Mouse (Mus musculus): Measurements from ENCODE around the gene Trio. TPM values are rescaled to one million over a fixed set of nuclear protein-coding genes. Genes with fewer than 3 reads are reported as not detected.

Trio gene
- polyA plus RNA-seq, 1 experiment from 2014 or later, result 14.0 TPM

- Histone ChIP-seq H3K4me2 (no peak overlapping the region), H3K9me3 (ENCODE audit: control insufficient read depth, low read length) (no peaks in the 10 kb centered on the region), H3K4me3 (ENCODE audit: low read depth, low read length) (no peak overlapping the region), H3K4me1 (replicated peaks; ENCODE audit: control insufficient read depth, insufficient read depth, low read length) (peaks cover 2% of the 10 kb centered on the region; the same call in 1 of the 2 replicates), H3K27me3 (replicated peaks; ENCODE audit: control insufficient read depth, insufficient read depth, low read length) (no peaks in the 10 kb centered on the region), H3K27ac (ENCODE audit: low read depth, low read length) (no peak overlapping the region), H3K9ac (ENCODE audit: low read depth, low read length) (no peak overlapping the region), H3K36me3 (ENCODE audit: control insufficient read depth, insufficient read depth, low read length) (no peaks in the 10 kb centered on the region)
- 88% methylated on average over 5 of the region's 5 CpGs for WGBS
- ATAC-seq (replicated peaks; ENCODE audit: low FRiP score) (no peak), DNase-seq (ENCODE audit: low spot score) (no peak)
Measured at GRCm38 (mm10) chr15:27697632-27698031, 328.0 kb downstream of the Trio start.

- Histone ChIP-seq H3K36me3 (ENCODE audit: control insufficient read depth, insufficient read depth, low read length) (no peaks in the 10 kb centered on the region), H3K27me3 (replicated peaks; ENCODE audit: control insufficient read depth, insufficient read depth, low read length) (no peaks in the 10 kb centered on the region), H3K4me1 (replicated peaks; ENCODE audit: control insufficient read depth, insufficient read depth, low read length) (no peaks in the 10 kb centered on the region), H3K4me2 (no peak overlapping the region), H3K4me3 (ENCODE audit: low read depth, low read length) (no peak overlapping the region), H3K27ac (ENCODE audit: low read depth, low read length) (no peak overlapping the region), H3K9me3 (ENCODE audit: control insufficient read depth, low read length) (no peaks in the 10 kb centered on the region), H3K9ac (ENCODE audit: low read depth, low read length) (no peak overlapping the region)
- DNase-seq (ENCODE audit: low spot score) (no peak), ATAC-seq (replicated peaks; ENCODE audit: low FRiP score) (no peak)
- 67% methylated on average over 10 of the region's 10 CpGs for WGBS
Measured at GRCm38 (mm10) chr15:27693235-27693634, 332.4 kb downstream of the Trio start.

- no peaks in the 10 kb centered on the region for H3K36me3 ChIP-seq (ENCODE audit: control insufficient read depth, insufficient read depth, low read length)
- no peaks in the 10 kb centered on the region for H3K4me1 ChIP-seq (replicated peaks; ENCODE audit: control insufficient read depth, insufficient read depth, low read length)
- no peak for DNase-seq (ENCODE audit: low spot score)
- no peaks in the 10 kb centered on the region for H3K27me3 ChIP-seq (replicated peaks; ENCODE audit: control insufficient read depth, insufficient read depth, low read length)
- H3K4me3 ChIP-seq (ENCODE audit: low read depth, low read length), result no peak overlapping the region
- no peaks in the 10 kb centered on the region for H3K9me3 ChIP-seq (ENCODE audit: control insufficient read depth, low read length)
- H3K9ac ChIP-seq (ENCODE audit: low read depth, low read length), result no peak overlapping the region
- 84% methylated on average over 7 of the region's 7 CpGs for WGBS
- H3K27ac ChIP-seq (ENCODE audit: low read depth, low read length), result no peak overlapping the region
- H3K4me2 ChIP-seq, result no peak overlapping the region
- ATAC-seq (replicated peaks; ENCODE audit: low FRiP score), result no peak
Measured at GRCm38 (mm10) chr15:27692161-27692560, 333.5 kb downstream of the Trio start.

GRCm38 (mm10) chr15:27691213-27691612 is 334.4 kb downstream of the Trio start:
- 84% methylated on average over 7 of the region's 7 CpGs for WGBS

GRCm38 (mm10) chr15:27688041-27688651 is 337.5 kb downstream of the Trio start:
- WGBS, result 49% methylated on average over 9 of the region's 9 CpGs
- no peak overlapping the region for H3K9ac ChIP-seq (ENCODE audit: low read depth, low read length)
- H3K4me2 ChIP-seq, result no peak overlapping the region

More at GRCm38 (mm10) chr15:27691213-27691612, 334.4 kb downstream of the Trio start:
- no peak for DNase-seq (ENCODE audit: low spot score)
- Histone ChIP-seq H3K4me3 (ENCODE audit: low read depth, low read length) (no peak overlapping the region), H3K36me3 (ENCODE audit: control insufficient read depth, insufficient read depth, low read length) (no peaks in the 10 kb centered on the region), H3K4me1 (replicated peaks; ENCODE audit: control insufficient read depth, insufficient read depth, low read length) (no peaks in the 10 kb centered on the region), H3K9ac (ENCODE audit: low read depth, low read length) (no peak overlapping the region), H3K27me3 (replicated peaks; ENCODE audit: control insufficient read depth, insufficient read depth, low read length) (no peaks in the 10 kb centered on the region), H3K9me3 (ENCODE audit: control insufficient read depth, low read length) (no peaks in the 10 kb centered on the region), H3K4me2 (no peak overlapping the region), H3K27ac (ENCODE audit: low read depth, low read length) (no peak overlapping the region)
- ATAC-seq (replicated peaks; ENCODE audit: low FRiP score), result no peak

GRCm38 (mm10) chr15:27684813-27685212 is 340.8 kb downstream of the Trio start:
- ATAC-seq (replicated peaks; ENCODE audit: low FRiP score) (no peak), DNase-seq (ENCODE audit: low spot score) (no peak)
- Histone ChIP-seq H3K9me3 (ENCODE audit: control insufficient read depth, low read length) (no peaks in the 10 kb centered on the region), H3K4me3 (ENCODE audit: low read depth, low read length) (no peak overlapping the region), H3K4me1 (replicated peaks; ENCODE audit: control insufficient read depth, insufficient read depth, low read length) (peaks cover 8% of the 10 kb centered on the region; the same call in 1 of the 2 replicates), H3K27ac (ENCODE audit: low read depth, low read length) (no peak overlapping the region), H3K27me3 (replicated peaks; ENCODE audit: control insufficient read depth, insufficient read depth, low read length) (0 out of 2 replicates have a peak, but pooled peaks cover 2% of the 10 kb centered on the region), H3K9ac (ENCODE audit: low read depth, low read length) (no peak overlapping the region), H3K4me2 (no peak overlapping the region), H3K36me3 (ENCODE audit: control insufficient read depth, insufficient read depth, low read length) (no peaks in the 10 kb centered on the region)
- WGBS, result 84% methylated on average over 7 of the region's 7 CpGs

More at GRCm38 (mm10) chr15:27688041-27688651, 337.5 kb downstream of the Trio start:
- ATAC-seq (replicated peaks; ENCODE audit: low FRiP score) (no peak), DNase-seq (ENCODE audit: low spot score) (no peak)
- H3K36me3 ChIP-seq (ENCODE audit: control insufficient read depth, insufficient read depth, low read length), result no peaks in the 10 kb centered on the region
- no peaks in the 10 kb centered on the region for H3K27me3 ChIP-seq (replicated peaks; ENCODE audit: control insufficient read depth, insufficient read depth, low read length)
- no peak overlapping the region for H3K27ac ChIP-seq (ENCODE audit: low read depth, low read length)
- H3K4me1 ChIP-seq (replicated peaks; ENCODE audit: control insufficient read depth, insufficient read depth, low read length), result no peaks in the 10 kb centered on the region
- H3K4me3 ChIP-seq (ENCODE audit: low read depth, low read length), result no peak overlapping the region
- no peaks in the 10 kb centered on the region for H3K9me3 ChIP-seq (ENCODE audit: control insufficient read depth, low read length)

GRCm38 (mm10) chr15:27683206-27683605 is 342.4 kb downstream of the Trio start:
- Histone ChIP-seq H3K27me3 (replicated peaks; ENCODE audit: control insufficient read depth, insufficient read depth, low read length) (0 out of 2 replicates have a peak, but pooled peaks cover 2% of the 10 kb centered on the region), H3K9me3 (ENCODE audit: control insufficient read depth, low read length) (no peaks in the 10 kb centered on the region), H3K4me3 (ENCODE audit: low read depth, low read length) (no peak overlapping the region), H3K36me3 (ENCODE audit: control insufficient read depth, insufficient read depth, low read length) (no peaks in the 10 kb centered on the region), H3K4me2 (no peak overlapping the region), H3K4me1 (replicated peaks; ENCODE audit: control insufficient read depth, insufficient read depth, low read length) (peaks cover 8% of the 10 kb centered on the region; the same call in 1 of the 2 replicates), H3K27ac (ENCODE audit: low read depth, low read length) (no peak overlapping the region), H3K9ac (ENCODE audit: low read depth, low read length) (no peak overlapping the region)
- WGBS, result 84% methylated on average over 1 of the region's 1 CpGs
- ATAC-seq (replicated peaks; ENCODE audit: low FRiP score) (no peak), DNase-seq (ENCODE audit: low spot score) (no peak)

GRCm38 (mm10) chr15:27682619-27683018 is 343.0 kb downstream of the Trio start:
- H3K36me3 ChIP-seq (ENCODE audit: control insufficient read depth, insufficient read depth, low read length), result no peaks in the 10 kb centered on the region
- no peak for DNase-seq (ENCODE audit: low spot score)
- peaks cover 8% of the 10 kb centered on the region; the same call in 1 of the 2 replicates for H3K4me1 ChIP-seq (replicated peaks; ENCODE audit: control insufficient read depth, insufficient read depth, low read length)
- H3K4me2 ChIP-seq, result no peak overlapping the region
- ATAC-seq (replicated peaks; ENCODE audit: low FRiP score), result no peak
- H3K27me3 ChIP-seq (replicated peaks; ENCODE audit: control insufficient read depth, insufficient read depth, low read length), result 0 out of 2 replicates have a peak, but pooled peaks cover 2% of the 10 kb centered on the region
- H3K9ac ChIP-seq (ENCODE audit: low read depth, low read length), result no peak overlapping the region
- no peaks in the 10 kb centered on the region for H3K9me3 ChIP-seq (ENCODE audit: control insufficient read depth, low read length)
- H3K4me3 ChIP-seq (ENCODE audit: low read depth, low read length), result no peak overlapping the region
- H3K27ac ChIP-seq (ENCODE audit: low read depth, low read length), result no peak overlapping the region
- WGBS, result 53% methylated on average over 9 of the region's 9 CpGs

Data from liver, embryonic 11.5 days (tissue).